Mouse (Mus musculus) heart, adult 8-10 months (tissue): ENCODE results near the gene Smg1. TPM values are rescaled to one million over a fixed set of nuclear protein-coding genes. Genes with fewer than 3 reads are reported as not detected.

Experiments used
- DNase-seq: peaks from one replicate; pipeline ENCODE4 v3.0.0; 2022; ENCODE audit warnings: low spot score
- total RNA-seq, 4 experiments: library from RNA; stranded (reverse); gene quantifications; 2 replicates each; pipeline ENCODE4 v1.2.4; 2022

Smg1 gene
- total RNA-seq, 4 experiments from 2014 or later = 28.8 to 35.6 (median 30.2) TPM

- no peak for DNase-seq
Observed at GRCm38 (mm10) chr7:118104458-118105052, 138.9 kb downstream of the Smg1 start.

GRCm38 (mm10) chr7:118103462-118104379, 139.7 kb downstream of the Smg1 start:
- DNase-seq = no peak

- DNase-seq = no peak
Observed at GRCm38 (mm10) chr7:118102678-118103461, 140.6 kb downstream of the Smg1 start.

GRCm38 (mm10) chr7:118102231-118102630, 141.2 kb downstream of the Smg1 start:
- peak; percentile 16 for DNase-seq

GRCm38 (mm10) chr7:118097615-118098014, 145.9 kb downstream of the Smg1 start:
- DNase-seq = no peak

Other genes starting within 250 kb of the Smg1 start
- gene Rps15a, start 127.5 kb downstream of the Smg1 start, total RNA-seq = 100 to 1,000 TPM; 436 to 548 (median 491) TPM
- 10 to 100 TPM; 23.2 to 25.6 (median 23.4) TPM for gene Arl6ip1, start 114.0 kb downstream of the Smg1 start, total RNA-seq
- gene Syt17, start 204.6 kb upstream of the Smg1 start, total RNA-seq = 1 to 10 TPM in 1 of 4 experiments, under 1 TPM in 3; 0.84 to 1.0 (median 0.96) TPM
- gene Itpripl2, start 248.3 kb upstream of the Smg1 start, total RNA-seq = 10 to 100 TPM; 15.0 to 23.1 (median 19.3) TPM